In the genomic region with DNA sequence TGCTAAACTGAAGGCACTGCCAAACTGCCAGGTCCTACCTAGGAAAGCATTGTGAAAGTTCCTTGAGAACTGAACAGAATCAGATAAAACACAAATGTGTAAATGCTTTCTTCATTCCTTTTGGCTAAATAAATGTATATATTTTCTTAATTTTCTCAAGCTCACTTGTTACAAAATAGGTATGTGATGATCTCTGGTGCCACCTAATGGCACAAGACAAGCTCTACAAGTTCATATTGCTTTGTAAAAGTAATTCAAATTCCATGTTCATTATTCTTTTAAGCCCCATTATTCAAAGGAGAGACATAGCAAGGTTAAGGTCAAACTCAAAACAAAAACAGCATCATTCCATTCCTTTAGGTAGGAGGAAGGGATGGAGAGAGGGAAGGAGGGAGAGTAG, we compare ENCODE assay signal across 14 mouse cellular contexts. TPM values are rescaled to one million over a fixed set of nuclear protein-coding genes. Genes with fewer than 3 reads are reported as not detected.
DNase-seq lines count a peak whose midpoint lies in the region; ATAC-seq and TF ChIP-seq lines count a peak whose summit lies in the region.
"Had no signal": no experiment of that assay in that cellular context is flagged by ENCODE, and none has a peak within 500 bp of the region (broad histone marks: within the 10 kb centered on the region; RNA-seq: fewer than 3 reads in every experiment).

No protein-coding gene starts in this region.

- H3K9ac ChIP-seq in lung, postnatal 0 days (replicated peaks; ENCODE audit: low read depth): no peak overlapping the region

- no peaks in the 10 kb centered on the region for H3K9me3 ChIP-seq in lung, postnatal 0 days (ENCODE audit: low read length)

- no peak for DNase-seq in gastrocnemius, adult 2 months
- no peak for DNase-seq in gastrocnemius, postnatal 36 days
- peak; percentile 65 for DNase-seq in lung, postnatal 0 days (ENCODE audit: low spot score)
- no peak for DNase-seq in lung, adult 18-20 months
- DNase-seq in ZHBTc4 (ENCODE audit: low read depth, low spot score): peak; percentile 60
- DNase-seq in retina, adult 2 months (ENCODE audit: low read depth, low spot score): peak; percentile 16
- no peak for DNase-seq in layer of hippocampus, postnatal 10 days (ENCODE audit: low spot score in 2 of 2)
- no peak for DNase-seq in gastrocnemius, postnatal 14 days
- DNase-seq: cerebellum, adult 11 months; thymus, adult 2 months had no signal

- TF ChIP-seq EP300 in lung, postnatal 0 days (IDR thresholded peaks at IDR 0.05): no peak

- H3K36me3 ChIP-seq in lung, postnatal 0 days (ENCODE audit: insufficient read depth, low read length): no peaks in the 10 kb centered on the region

- no peak overlapping the region for H3K4me2 ChIP-seq in lung, postnatal 0 days (replicated peaks; ENCODE audit: low read depth, low read length)

- 0 out of 2 replicates have a peak, but pooled peaks cover 8% of the 10 kb centered on the region for H3K27me3 ChIP-seq in lung, postnatal 0 days (replicated peaks; ENCODE audit: insufficient read depth, low read length)

- intact Hi-C loops in gastrocnemius, adult 2 months (cut with DNase I): loop anchor here (1.0 kb wide), 1 partner anchor 62 kb away; no protein-coding TSS in a partner anchor
- intact Hi-C loops in gastrocnemius, postnatal 36 days (cut with DNase I): loop anchor here (2.0 kb wide), 1 partner anchor 61 kb away; no protein-coding TSS in a partner anchor
- intact Hi-C loops in gastrocnemius, postnatal 14 days (cut with DNase I; ENCODE audit: low total_unique reads): loop anchor here (2.0 kb wide), 1 partner anchor 59 kb away; no protein-coding TSS in a partner anchor

- H3K4me1 ChIP-seq in lung, postnatal 0 days (ENCODE audit: insufficient read depth, low read depth, low read length): peaks cover 5% of the 10 kb centered on the region; the same call in 1 of the 2 replicates

- TF ChIP-seq CTCF in gastrocnemius, adult 2 months (IDR thresholded peaks at IDR 0.05): peak; percentile 81
- peak; percentile 69 for TF ChIP-seq CTCF in lung, postnatal 0 days (IDR thresholded peaks at IDR 0.05)

- no peak overlapping the region for H3K27ac ChIP-seq in gastrocnemius, adult 2 months
- H3K27ac ChIP-seq in lung, postnatal 0 days (ENCODE audit: low read length): no peak overlapping the region

- ATAC-seq in lung, postnatal 0 days: no peak

- no peak overlapping the region for H3K4me3 ChIP-seq in gastrocnemius, adult 2 months
- no peak overlapping the region for H3K4me3 ChIP-seq in lung, postnatal 0 days (ENCODE audit: low read depth, low read length)

RNA-seq across cellular contexts. Expression of gene Gp5, which starts 3.7 kb away (rescaled TPM):
- not detected for total RNA-seq in gastrocnemius, adult 2 months (2021)
- not detected for total RNA-seq in gastrocnemius, postnatal 36 days (2021)
- polyA plus RNA-seq in lung, postnatal 0 days (2015; fragmentation: Nextera tagmentation; extraction: Ambion mirVana): 3.5 and 4.4 TPM in 2 replicates
- 1 to 10 TPM; 1.7 to 2.1 TPM for total RNA-seq in layer of hippocampus, postnatal 10 days (2021)
- total RNA-seq in gastrocnemius, postnatal 14 days (2021): under 1 TPM in 1 of 2 experiments, not detected in 1; 0.14 TPM

RNA-seq across cellular contexts. Expression of gene Lrrc15, which starts 31.2 kb away (rescaled TPM):
- total RNA-seq in gastrocnemius, adult 2 months (2021): under 1 TPM; 0.08 to 0.14 TPM
- under 1 TPM; 0.10 to 0.17 TPM for total RNA-seq in gastrocnemius, postnatal 36 days (2021)
- 1.4 and 2.0 TPM in 2 replicates for polyA plus RNA-seq in lung, postnatal 0 days (2015; fragmentation: Nextera tagmentation; extraction: Ambion mirVana)
- total RNA-seq in layer of hippocampus, postnatal 10 days (2021): under 1 TPM; 0.13 to 0.16 TPM
- under 1 TPM; 0.42 to 0.70 TPM for total RNA-seq in gastrocnemius, postnatal 14 days (2021)
- total RNA-seq: left cerebral cortex, adult 8-10 months; megakaryocyte, adult 5-6 weeks had no signal
- polyA plus RNA-seq: frontal cortex, adult 2 months had no signal

RNA-seq across cellular contexts. Expression of gene Cpn2, which starts 46.9 kb away (rescaled TPM):
- total RNA-seq in gastrocnemius, adult 2 months (2021): not detected
- not detected for total RNA-seq in gastrocnemius, postnatal 36 days (2021)
- polyA plus RNA-seq in lung, postnatal 0 days (2015; fragmentation: Nextera tagmentation; extraction: Ambion mirVana): 0.06 and 0.10 TPM in 2 replicates
- total RNA-seq in layer of hippocampus, postnatal 10 days (2021): not detected
- not detected for total RNA-seq in gastrocnemius, postnatal 14 days (2021)
- total RNA-seq: left cerebral cortex, adult 8-10 months; megakaryocyte, adult 5-6 weeks had no signal
- polyA plus RNA-seq: frontal cortex, adult 2 months; heart, embryonic 16.5 days had no signal

Comparison
In these comparisons a context has a peak if more than half of its experiments do, and no peak if none do; other contexts are left out.
1. DNase-seq: peak in lung, postnatal 0 days (single experiment), ZHBTc4 (single experiment) and retina, adult 2 months (single experiment); none in gastrocnemius, adult 2 months (single experiment), gastrocnemius, postnatal 36 days (0 of 2), lung, adult 18-20 months (0 of 2), layer of hippocampus, postnatal 10 days (0 of 2) and gastrocnemius, postnatal 14 days (single experiment).